Mouse (Mus musculus): Measurements from ENCODE around the gene 2210016L21Rik.

2210016L21Rik gene

GRCm38 (mm10) chr5:114980122-114980748, 38.3 kb downstream of the 2210016L21Rik start:
- no peak for DNase-seq

- no peak for DNase-seq
Observed at GRCm38 (mm10) chr5:114982001-114982400, 40.0 kb downstream of the 2210016L21Rik start.

- no peak for DNase-seq
Observed at GRCm38 (mm10) chr5:114985074-114985473, 43.1 kb downstream of the 2210016L21Rik start.

GRCm38 (mm10) chr5:114996447-114996846, 54.5 kb downstream of the 2210016L21Rik start:
- no peak for DNase-seq

- no peak for DNase-seq
Observed at GRCm38 (mm10) chr5:114997327-114997726, 55.4 kb downstream of the 2210016L21Rik start.
